Mouse (Mus musculus): ENCODE measurements around the gene Grm8. TPM values are rescaled to one million over a fixed set of nuclear protein-coding genes. Genes with fewer than 3 reads are reported as not detected.

The Grm8 gene
- total and polyA plus RNA-seq, 2 experiments, result under 0.01 TPM; not detected in 1

DNA sequence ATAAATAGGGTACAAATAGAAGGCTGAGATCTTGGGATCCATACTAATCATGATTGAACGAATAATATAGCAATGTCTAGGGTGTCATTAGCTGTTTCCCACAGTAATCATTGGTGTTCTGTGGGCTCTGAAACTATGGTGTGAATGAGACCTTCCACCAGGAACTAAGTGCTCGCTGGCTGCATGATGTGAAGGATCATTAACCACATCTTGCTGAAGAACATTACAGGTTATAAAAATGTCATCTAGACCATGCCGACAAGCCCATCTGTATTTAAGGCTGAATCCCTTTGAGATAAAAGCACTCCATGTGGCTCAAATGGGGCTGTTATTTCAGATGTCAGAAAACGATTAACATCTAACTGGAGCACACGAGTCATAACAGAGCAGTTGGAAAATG is 674.0 kb downstream of the Grm8 start:
- Histone ChIP-seq H3K36me3 (ENCODE audit: control insufficient read depth, insufficient read depth, low read length) (no peaks in the 10 kb centered on the region), H3K27ac (replicated peaks; ENCODE audit: insufficient read depth, low read depth, low read length) (no peak overlapping the region), H3K4me1 (ENCODE audit: control insufficient read depth, insufficient read depth, low read length) (no peaks in the 10 kb centered on the region), H3K9ac (ENCODE audit: low read depth, low read length) (no peak overlapping the region), H3K79me2 (ENCODE audit: control insufficient read depth, insufficient read depth, low read length) (no peaks in the 10 kb centered on the region), H3K27me3 (ENCODE audit: control insufficient read depth, insufficient read depth, low read length) (no peaks in the 10 kb centered on the region), H3K4me3 (ENCODE audit: insufficient read depth, low read depth, low read length) (no peak overlapping the region)
- WGBS, result 75% methylated on average over 5 of the region's 5 CpGs
- no peak for DNase-seq (ENCODE audit: extremely low read depth, low read depth, low spot score)
- no peak for TF ChIP-seq POLR2A (IDR thresholded peaks at IDR 0.05; ENCODE audit: extremely low read depth, insufficient read depth, low read length)
- no peak for TF ChIP-seq CTCF (IDR thresholded peaks at IDR 0.05; ENCODE audit: low read depth, low read length)

GRCm38 (mm10) chr6:27408473-27408872 is 726.5 kb downstream of the Grm8 start:
- Histone ChIP-seq H3K4me1 (ENCODE audit: control insufficient read depth, insufficient read depth, low read length) (no peaks in the 10 kb centered on the region), H3K4me3 (ENCODE audit: insufficient read depth, low read depth, low read length) (no peak overlapping the region), H3K36me3 (ENCODE audit: control insufficient read depth, insufficient read depth, low read length) (no peaks in the 10 kb centered on the region), H3K27me3 (ENCODE audit: control insufficient read depth, insufficient read depth, low read length) (no peaks in the 10 kb centered on the region), H3K79me2 (ENCODE audit: control insufficient read depth, insufficient read depth, low read length) (no peaks in the 10 kb centered on the region), H3K9ac (ENCODE audit: low read depth, low read length) (no peak overlapping the region), H3K27ac (replicated peaks; ENCODE audit: insufficient read depth, low read depth, low read length) (no peak overlapping the region)
- no peak for TF ChIP-seq POLR2A (IDR thresholded peaks at IDR 0.05; ENCODE audit: extremely low read depth, insufficient read depth, low read length)
- no peak for TF ChIP-seq CTCF (IDR thresholded peaks at IDR 0.05; ENCODE audit: low read depth, low read length)
- no peak for DNase-seq (ENCODE audit: extremely low read depth, low read depth, low spot score)
- 80% methylated on average over 4 of the region's 4 CpGs for WGBS

DNA sequence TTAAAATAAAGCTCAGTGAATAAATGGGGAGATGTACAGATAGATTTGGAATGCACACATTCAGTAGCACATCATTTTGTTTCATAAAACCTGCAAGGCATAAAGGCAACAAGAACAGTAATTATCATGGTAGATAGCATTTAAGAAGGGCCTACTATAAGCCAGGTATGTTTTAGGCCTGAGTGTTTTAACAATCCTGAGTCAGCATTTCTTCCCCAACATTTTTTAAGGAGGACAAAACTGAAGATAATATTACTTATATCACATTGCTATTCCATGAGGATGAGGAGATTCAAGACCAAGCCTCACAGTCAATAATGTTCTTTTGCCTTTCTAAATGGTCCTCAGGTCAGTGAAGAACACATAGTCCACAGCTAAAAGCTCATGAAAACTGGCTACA is 762.6 kb downstream of the Grm8 start:
- H3K79me2 ChIP-seq (ENCODE audit: control insufficient read depth, insufficient read depth, low read length), result no peaks in the 10 kb centered on the region
- TF ChIP-seq CTCF (IDR thresholded peaks at IDR 0.05; ENCODE audit: low read depth, low read length), result no peak
- no peak for TF ChIP-seq POLR2A (IDR thresholded peaks at IDR 0.05; ENCODE audit: extremely low read depth, insufficient read depth, low read length)
- H3K27me3 ChIP-seq (ENCODE audit: control insufficient read depth, insufficient read depth, low read length), result no peaks in the 10 kb centered on the region
- H3K36me3 ChIP-seq (ENCODE audit: control insufficient read depth, insufficient read depth, low read length), result no peaks in the 10 kb centered on the region
- no peaks in the 10 kb centered on the region for H3K4me1 ChIP-seq (ENCODE audit: control insufficient read depth, insufficient read depth, low read length)
- H3K9ac ChIP-seq (ENCODE audit: low read depth, low read length), result no peak overlapping the region
- no peak overlapping the region for H3K4me3 ChIP-seq (ENCODE audit: insufficient read depth, low read depth, low read length)
- no peak for DNase-seq (ENCODE audit: extremely low read depth, low read depth, low spot score)
- no peak overlapping the region for H3K27ac ChIP-seq (replicated peaks; ENCODE audit: insufficient read depth, low read depth, low read length)

DNA sequence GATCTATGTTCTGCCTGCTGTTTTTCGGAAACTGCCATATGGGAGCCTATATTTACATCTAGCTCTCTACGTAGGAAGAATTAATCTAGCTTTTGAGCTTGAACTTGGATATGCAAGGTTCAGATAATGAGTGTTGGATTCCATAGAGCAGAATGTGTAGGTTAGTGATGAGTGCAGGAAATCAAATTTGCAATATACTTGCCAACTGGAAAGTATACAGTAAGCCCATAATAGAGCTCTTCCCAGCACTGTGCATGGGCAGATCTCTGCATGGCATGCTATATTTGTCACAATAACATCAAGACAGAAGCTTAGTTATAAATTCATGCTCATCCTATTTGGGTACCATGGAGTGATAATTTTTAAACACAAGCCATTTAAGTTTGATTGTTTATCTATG is 763.9 kb downstream of the Grm8 start:
- H3K27me3 ChIP-seq (ENCODE audit: control insufficient read depth, insufficient read depth, low read length), result no peaks in the 10 kb centered on the region
- 70% methylated on average over 2 of the region's 2 CpGs for WGBS
- no peak overlapping the region for H3K27ac ChIP-seq (replicated peaks; ENCODE audit: insufficient read depth, low read depth, low read length)

GRCm38 (mm10) chr6:27363775-27364174 is 771.2 kb downstream of the Grm8 start:
- 78% methylated on average over 8 of the region's 8 CpGs for WGBS
- TF ChIP-seq POLR2A (IDR thresholded peaks at IDR 0.05; ENCODE audit: extremely low read depth, insufficient read depth, low read length), result no peak
- TF ChIP-seq CTCF (IDR thresholded peaks at IDR 0.05; ENCODE audit: low read depth, low read length), result no peak
- Histone ChIP-seq H3K4me1 (ENCODE audit: control insufficient read depth, insufficient read depth, low read length) (no peaks in the 10 kb centered on the region), H3K27ac (replicated peaks; ENCODE audit: insufficient read depth, low read depth, low read length) (no peak overlapping the region), H3K4me3 (ENCODE audit: insufficient read depth, low read depth, low read length) (no peak overlapping the region), H3K27me3 (ENCODE audit: control insufficient read depth, insufficient read depth, low read length) (no peaks in the 10 kb centered on the region), H3K36me3 (ENCODE audit: control insufficient read depth, insufficient read depth, low read length) (no peaks in the 10 kb centered on the region), H3K9ac (ENCODE audit: low read depth, low read length) (no peak overlapping the region), H3K79me2 (ENCODE audit: control insufficient read depth, insufficient read depth, low read length) (no peaks in the 10 kb centered on the region)
- DNase-seq (ENCODE audit: extremely low read depth, low read depth, low spot score), result no peak

More for the DNA sequence above, 763.9 kb downstream of the Grm8 start:
- Histone ChIP-seq H3K36me3 (ENCODE audit: control insufficient read depth, insufficient read depth, low read length) (no peaks in the 10 kb centered on the region), H3K79me2 (ENCODE audit: control insufficient read depth, insufficient read depth, low read length) (no peaks in the 10 kb centered on the region), H3K4me3 (ENCODE audit: insufficient read depth, low read depth, low read length) (no peak overlapping the region), H3K4me1 (ENCODE audit: control insufficient read depth, insufficient read depth, low read length) (no peaks in the 10 kb centered on the region), H3K9ac (ENCODE audit: low read depth, low read length) (no peak overlapping the region)
- DNase-seq (ENCODE audit: extremely low read depth, low read depth, low spot score), result no peak
- no peak for TF ChIP-seq POLR2A (IDR thresholded peaks at IDR 0.05; ENCODE audit: extremely low read depth, insufficient read depth, low read length)
- TF ChIP-seq CTCF (IDR thresholded peaks at IDR 0.05; ENCODE audit: low read depth, low read length), result no peak

DNA sequence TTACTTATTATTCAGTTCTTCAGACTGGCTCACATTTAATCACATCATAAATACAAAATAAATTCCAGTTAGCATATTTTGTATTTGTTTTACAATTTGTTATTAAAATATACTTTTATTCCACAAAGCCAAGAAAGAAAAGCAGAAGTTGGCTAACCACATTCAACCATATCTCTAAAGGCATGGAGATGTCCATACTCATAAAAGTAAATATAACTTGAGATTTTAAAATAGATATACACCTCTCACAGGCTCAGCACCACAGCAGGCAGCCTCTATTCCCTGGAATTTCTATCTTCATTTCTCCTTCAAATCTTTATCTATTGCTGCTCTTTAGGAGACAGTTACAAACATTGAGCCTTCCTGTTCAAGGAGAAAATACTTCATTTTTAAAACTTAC is 774.5 kb downstream of the Grm8 start:
- TF ChIP-seq POLR2A (IDR thresholded peaks at IDR 0.05; ENCODE audit: extremely low read depth, insufficient read depth, low read length) (no peak), CTCF (IDR thresholded peaks at IDR 0.05; ENCODE audit: low read depth, low read length) (no peak)

More for the DNA sequence above, 774.5 kb downstream of the Grm8 start:
- Histone ChIP-seq H3K36me3 (ENCODE audit: control insufficient read depth, insufficient read depth, low read length) (no peaks in the 10 kb centered on the region), H3K4me1 (ENCODE audit: control insufficient read depth, insufficient read depth, low read length) (no peaks in the 10 kb centered on the region), H3K9ac (ENCODE audit: low read depth, low read length) (no peak overlapping the region), H3K27ac (replicated peaks; ENCODE audit: insufficient read depth, low read depth, low read length) (no peak overlapping the region), H3K4me3 (ENCODE audit: insufficient read depth, low read depth, low read length) (no peak overlapping the region), H3K79me2 (ENCODE audit: control insufficient read depth, insufficient read depth, low read length) (no peaks in the 10 kb centered on the region), H3K27me3 (ENCODE audit: control insufficient read depth, insufficient read depth, low read length) (no peaks in the 10 kb centered on the region)
- no peak for DNase-seq (ENCODE audit: extremely low read depth, low read depth, low spot score)

Data from liver, adult 2 months (tissue).